Mouse (Mus musculus): ENCODE measurements around the gene Rufy2. TPM values are rescaled to one million over a fixed set of nuclear protein-coding genes. Genes with fewer than 3 reads are reported as not detected.

Rufy2 gene
- total and polyA plus RNA-seq, 3 experiments: 4.9 to 6.8 (median 5.8) TPM

DNA sequence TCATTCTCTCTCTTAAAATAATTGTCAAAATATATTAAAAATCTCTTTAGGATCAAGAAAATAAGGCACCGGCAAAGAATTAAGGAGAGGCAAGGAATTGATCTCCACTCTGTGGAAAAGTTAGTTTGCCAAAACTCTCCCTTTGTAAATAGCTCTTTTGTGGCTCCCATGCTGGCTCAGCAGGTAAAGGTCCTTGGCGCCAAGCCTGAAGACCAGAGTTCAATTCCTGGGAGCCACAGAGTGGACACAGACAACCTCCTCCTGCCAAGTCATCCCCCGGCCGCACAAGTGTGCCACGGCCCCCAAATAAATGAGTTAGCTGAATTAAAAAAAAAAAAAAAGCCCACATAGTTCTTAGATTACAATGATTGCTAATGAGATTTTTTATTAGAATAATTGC, 82.7 kb downstream of the Rufy2 start:
- Histone ChIP-seq H3K36me3 (replicated peaks in 1 of 2; ENCODE audit: control insufficient read depth in 1 of 2, insufficient read depth in 1 of 2, low read length in 1 of 2) (no peaks in the 10 kb centered on the region), H3K9ac (ENCODE audit: insufficient read depth, low read depth) (no peak overlapping the region), H3K27me3 (replicated peaks) (no peaks in the 10 kb centered on the region), H3K4me3 (replicated peaks in 1 of 3; ENCODE audit: low read depth in 2 of 3, low read length in 2 of 3, poor library complexity in 1 of 3) (no peak overlapping the region), H3K4me2 (ENCODE audit: insufficient read depth, low read depth, poor library complexity, severe bottlenecking) (no peak overlapping the region), H3K79me2 (replicated peaks; ENCODE audit: control insufficient read depth, extremely low read depth, insufficient read depth, poor library complexity, severe bottlenecking) (no peaks in the 10 kb centered on the region), H3K27ac (ENCODE audit: insufficient read depth, low read depth) (no peak overlapping the region), H3K4me1 (ENCODE audit: control insufficient read depth in 1 of 2, insufficient read depth in 2 of 2) (peaks cover 0 to 5% of the 10 kb centered on the region in 2 experiments; a peak in 1 of 4 replicates), H3K9me3 (replicated peaks; ENCODE audit: low read length) (no peaks in the 10 kb centered on the region)
- dilution Hi-C loops (cut with MboI; ENCODE audit: extremely low pct_ligation_motif_present, extremely low pct_unique_long_range_greater_than_20kb, low sequenced_read_pairs): no loop called here
- TF ChIP-seq GABPA (IDR thresholded peaks at IDR 0.05; ENCODE audit: insufficient replicate concordance, low read depth, low read length): no peak
- TF ChIP-seq MYC (IDR thresholded peaks at IDR 0.05; ENCODE audit: low read depth, low read length): no peak
- in situ Hi-C loops (cut with MboI; ENCODE audit: low pct_ligation_motif_present, low pct_unique_long_range_greater_than_20kb, low sequenced_read_pairs): no loop called here
- no peak for DNase-seq (ENCODE audit: extremely low read depth)

DNA sequence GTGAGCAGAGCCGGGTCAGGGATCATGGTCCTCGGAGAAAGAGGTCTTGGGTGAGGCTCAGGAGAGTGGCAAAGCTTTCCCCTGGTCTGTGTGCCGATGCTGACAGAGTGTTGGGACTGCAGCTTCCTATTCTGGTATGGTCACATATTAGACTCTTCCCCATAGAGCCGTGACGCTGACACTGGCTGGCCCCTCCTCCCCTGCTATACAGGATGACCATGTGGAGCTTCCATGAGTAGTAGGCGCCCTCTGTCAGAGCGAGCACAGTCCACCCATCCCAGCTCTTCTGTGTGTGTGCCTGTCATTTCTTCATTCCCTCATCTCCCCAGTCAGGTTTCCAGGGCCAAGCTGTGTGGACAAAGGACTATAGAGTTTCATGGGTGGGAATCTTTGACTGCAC, 83.3 kb downstream of the Rufy2 start:
- in situ Hi-C loops (cut with MboI; ENCODE audit: low pct_ligation_motif_present, low pct_unique_long_range_greater_than_20kb, low sequenced_read_pairs): no loop called here
- no peaks in the 10 kb centered on the region for H3K27me3 ChIP-seq (replicated peaks)
- dilution Hi-C loops (cut with MboI; ENCODE audit: extremely low pct_ligation_motif_present, extremely low pct_unique_long_range_greater_than_20kb, low sequenced_read_pairs): no loop called here
- TF ChIP-seq MYC (IDR thresholded peaks at IDR 0.05; ENCODE audit: low read depth, low read length) (no peak), SMC3 (IDR thresholded peaks at IDR 0.05; ENCODE audit: low read depth, low read length) (0 out of 2 replicates have a peak, but pooled peaks have one; percentile 4)
- H3K4me3 ChIP-seq (replicated peaks in 1 of 3; ENCODE audit: low read depth in 2 of 3, low read length in 2 of 3, poor library complexity in 1 of 3): no peak overlapping the region
- no peak overlapping the region for H3K9ac ChIP-seq (ENCODE audit: insufficient read depth, low read depth)
- no peak for DNase-seq (ENCODE audit: extremely low read depth)
- no peak overlapping the region for H3K4me2 ChIP-seq (ENCODE audit: insufficient read depth, low read depth, poor library complexity, severe bottlenecking)
- H3K79me2 ChIP-seq (replicated peaks; ENCODE audit: control insufficient read depth, extremely low read depth, insufficient read depth, poor library complexity, severe bottlenecking): no peaks in the 10 kb centered on the region
- no peaks in the 10 kb centered on the region for H3K36me3 ChIP-seq (replicated peaks in 1 of 2; ENCODE audit: control insufficient read depth in 1 of 2, insufficient read depth in 1 of 2, low read length in 1 of 2)
- H3K27ac ChIP-seq (ENCODE audit: insufficient read depth, low read depth): no peak overlapping the region
- no peaks in the 10 kb centered on the region for H3K9me3 ChIP-seq (replicated peaks; ENCODE audit: low read length)
- H3K4me1 ChIP-seq (ENCODE audit: control insufficient read depth in 1 of 2, insufficient read depth in 2 of 2): peaks cover 0 to 5% of the 10 kb centered on the region in 2 experiments; a peak in 1 of 4 replicates

DNA sequence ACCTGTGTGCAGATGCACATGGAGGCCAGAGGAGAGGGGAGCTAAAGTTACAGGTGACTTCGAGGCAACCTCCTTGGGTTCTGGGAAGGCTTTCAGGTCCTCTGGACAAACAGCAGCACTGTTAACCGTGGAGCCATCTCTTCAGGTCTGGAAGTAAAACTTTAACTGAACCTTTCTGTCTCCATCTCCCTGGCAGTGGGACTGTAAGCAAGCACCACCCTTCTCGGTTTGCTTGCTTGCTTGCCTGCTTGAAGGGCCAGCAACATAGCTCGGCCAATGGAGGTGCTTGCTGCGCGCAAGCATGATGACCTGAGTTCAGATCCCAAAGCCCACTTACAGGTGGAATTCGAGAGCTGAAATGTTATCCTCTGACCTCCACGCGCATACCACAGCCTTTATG, 84.5 kb downstream of the Rufy2 start:
- no peak for TF ChIP-seq USF1 (IDR thresholded peaks at IDR 0.05; ENCODE audit: low read depth, low read length)
- TF ChIP-seq HCFC1 (IDR thresholded peaks at IDR 0.05; ENCODE audit: low read depth, low read length): no peak
- no peak for TF ChIP-seq UBTF (IDR thresholded peaks at IDR 0.05; ENCODE audit: low read depth, low read length)
- no peak for TF ChIP-seq MAZ (IDR thresholded peaks at IDR 0.05; ENCODE audit: low read depth, low read length)
- TF ChIP-seq ZKSCAN1 (IDR thresholded peaks at IDR 0.05; ENCODE audit: borderline replicate concordance, low read depth, low read length): no peak
- in situ Hi-C loops (cut with MboI; ENCODE audit: low pct_ligation_motif_present, low pct_unique_long_range_greater_than_20kb, low sequenced_read_pairs): no loop called here
- Histone ChIP-seq H3K79me2 (replicated peaks; ENCODE audit: control insufficient read depth, extremely low read depth, insufficient read depth, poor library complexity, severe bottlenecking) (no peaks in the 10 kb centered on the region), H3K4me2 (ENCODE audit: insufficient read depth, low read depth, poor library complexity, severe bottlenecking) (no peak overlapping the region), H3K27ac (ENCODE audit: insufficient read depth, low read depth) (no peak overlapping the region), H3K4me1 (ENCODE audit: control insufficient read depth in 1 of 2, insufficient read depth in 2 of 2) (peaks cover 0 to 5% of the 10 kb centered on the region in 2 experiments; a peak in 1 of 4 replicates), H3K27me3 (replicated peaks) (no peaks in the 10 kb centered on the region), H3K9me3 (replicated peaks; ENCODE audit: low read length) (peaks cover 4% of the 10 kb centered on the region), H3K36me3 (replicated peaks in 1 of 2; ENCODE audit: control insufficient read depth in 1 of 2, insufficient read depth in 1 of 2, low read length in 1 of 2) (no peaks in the 10 kb centered on the region), H3K4me3 (replicated peaks in 1 of 3; ENCODE audit: low read depth in 2 of 3, low read length in 2 of 3, poor library complexity in 1 of 3) (no peak overlapping the region), H3K9ac (ENCODE audit: insufficient read depth, low read depth) (no peak overlapping the region)
- dilution Hi-C loops (cut with MboI; ENCODE audit: extremely low pct_ligation_motif_present, extremely low pct_unique_long_range_greater_than_20kb, low sequenced_read_pairs): no loop called here
- DNase-seq (ENCODE audit: extremely low read depth): no peak
